Mouse (Mus musculus) heart, adult 2 months (tissue): Measurements from ENCODE around the gene Ctnna2.

ENCODE experiments used
- CTCF ChIP-seq: fragments of 200-600 bp; IDR thresholded peaks from 2 replicates; pipeline ENCODE4 v1.8.1; 2022; ENCODE audit warnings: antibody characterized with exemption, mild to moderate bottlenecking, moderate library complexity
- EP300 ChIP-seq: fragments of 200-500 bp; IDR thresholded peaks from 2 replicates; pipeline ENCODE4 v1.6.1; 2011; ENCODE audit warnings: low read depth, low read length, control low read depth; ENCODE audit not compliant: insufficient read depth

DNA sequence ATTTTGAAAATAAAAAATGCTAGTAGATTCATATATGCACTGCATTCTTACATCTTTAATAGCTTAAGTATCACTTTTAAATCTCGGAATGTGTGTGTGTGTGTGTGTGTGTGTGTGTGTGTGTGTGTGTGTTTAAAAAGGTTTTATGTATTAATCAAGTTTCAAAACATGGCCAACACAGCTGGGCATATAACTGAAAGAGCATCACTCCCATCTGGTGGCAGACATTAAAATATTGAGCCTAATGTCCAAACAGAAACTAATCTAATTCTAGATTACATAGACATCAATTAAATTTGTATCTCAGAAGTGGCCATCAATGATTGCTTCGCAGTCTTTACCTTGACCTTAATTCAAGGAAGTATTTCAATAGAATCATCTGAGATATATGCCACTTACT lies 140.4 kb downstream of the Ctnna2 start:
- TF ChIP-seq CTCF = no peak
- TF ChIP-seq EP300 = no peak
